Mouse (Mus musculus) midbrain, embryonic 16.5 days (tissue): ENCODE results near the gene Foxe3. TPM values are rescaled to one million over a fixed set of nuclear protein-coding genes. Genes with fewer than 3 reads are reported as not detected.
A peak's percentile ranks its signal among the peaks of the same experiment; 100 is the strongest.

Experiments used
- ATAC-seq: fragments of 200-750 bp; cut with Nextera tagmentation; 2 replicates; pipeline ENCODE4 v1.8.0; 2017; ENCODE audit warnings: moderate TSS enrichment
- H3K27ac ChIP-seq: fragments of 300-500 bp; sonication (generic); 2 replicates; pipeline ENCODE4 v1.5.1; 2014; ENCODE audit warnings: mild to moderate bottlenecking, low read length, mixed read lengths
- H3K27me3 ChIP-seq: fragments of 300-500 bp; sonication (generic); 2 replicates; pipeline ENCODE4 v1.6.1; 2014; ENCODE audit warnings: low read depth, low read length, mixed read lengths; ENCODE audit not compliant: control insufficient read depth, insufficient read depth
- H3K36me3 ChIP-seq: fragments of 300-500 bp; sonication (generic); 2 replicates; pipeline ENCODE4 v1.6.1; 2014; ENCODE audit warnings: mild to moderate bottlenecking, low read length, moderate library complexity, mixed read lengths; ENCODE audit not compliant: control insufficient read depth, insufficient read depth
- H3K4me1 ChIP-seq: fragments of 300-500 bp; sonication (generic); 2 replicates; pipeline ENCODE4 v1.6.1; 2014; ENCODE audit warnings: mild to moderate bottlenecking, low read length, mixed read lengths; ENCODE audit not compliant: control insufficient read depth, insufficient read depth
- H3K4me2 ChIP-seq: fragments of 300-500 bp; sonication (generic); 2 replicates; pipeline ENCODE4 v1.6.1; 2014; ENCODE audit warnings: mild to moderate bottlenecking, low read length, mixed read lengths
- H3K4me3 ChIP-seq: fragments of 300-500 bp; sonication (generic); 2 replicates; pipeline ENCODE4 v1.5.1; 2014; ENCODE audit warnings: low read depth, mild to moderate bottlenecking, low read length, moderate library complexity, mixed read lengths
- H3K9ac ChIP-seq: fragments of 300-500 bp; sonication (generic); 2 replicates; pipeline ENCODE4 v1.6.1; 2014; ENCODE audit warnings: low read depth, low read length, mixed read lengths
- H3K9me3 ChIP-seq: fragments of 300-500 bp; sonication (generic); replicated peaks from 2 replicates; pipeline ENCODE4 v1.6.1; 2014; ENCODE audit warnings: mild to moderate bottlenecking, low read length, mixed read lengths; ENCODE audit not compliant: control insufficient read depth, poor library complexity, severe bottlenecking
- WGBS: fragments of 180-500 bp; shearing (Covaris S2); extraction: QIAGEN DNeasy Blood & Tissue Kit; methylation state at CpG from one replicate; pipeline ENCODE4 v1.1.7; 2014; 5-methylcytosine and 5-hydroxymethylcytosine counted together
- polyA plus RNA-seq: library from polyadenylated mRNA; unstranded; fragments of >200 nt; fragmentation: Nextera tagmentation; extraction: Ambion mirVana; gene quantifications from 2 replicates; pipeline ENCODE4 v1.2.1, GENCODE M21; 2015

Gene Foxe3
- polyA plus RNA-seq, 1 experiment from 2014 or later, result not detected

DNA sequence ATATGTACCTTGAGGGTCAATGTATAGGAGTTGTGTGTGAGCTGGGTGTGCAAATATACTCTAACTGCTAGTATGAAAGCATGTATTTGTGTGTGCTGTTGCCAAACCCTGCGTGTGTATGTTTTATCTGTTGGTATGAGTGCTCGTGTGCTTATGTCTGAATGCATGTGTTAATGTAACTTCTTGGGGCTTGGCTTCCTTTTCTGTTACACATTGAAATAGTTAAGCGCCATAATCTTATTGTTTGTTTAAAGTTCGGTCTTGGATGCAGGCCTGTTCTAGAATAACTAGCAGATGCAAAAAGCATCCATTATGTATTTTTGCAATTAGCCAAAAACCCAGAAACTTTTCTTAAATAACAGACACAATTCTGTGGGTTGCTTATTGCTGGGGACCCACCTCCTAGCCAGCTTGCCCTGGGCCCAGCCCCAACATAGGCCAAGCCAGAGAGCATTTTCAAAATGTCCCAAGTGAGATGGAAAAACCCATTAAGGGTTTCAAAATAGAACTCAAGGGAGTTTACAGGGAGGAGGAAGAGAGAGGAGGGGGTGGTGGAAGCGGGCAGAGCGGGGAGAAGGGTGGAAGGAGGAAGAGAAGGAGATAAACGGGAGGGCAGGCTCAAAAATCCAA is 22.2 kb upstream of the Foxe3 start:
- Histone ChIP-seq H3K4me3 (no peak overlapping the region), H3K9me3 (no peaks in the 10 kb centered on the region), H3K4me1 (no peaks in the 10 kb centered on the region), H3K36me3 (no peaks in the 10 kb centered on the region), H3K4me2 (no peak overlapping the region), H3K27me3 (peaks cover 2% of the 10 kb centered on the region; the same call in 1 of the 2 replicates), H3K9ac (no peak overlapping the region), H3K27ac (no peak overlapping the region)
- ATAC-seq, result no peak
- WGBS, result 72% methylated on average over 7 of the region's 7 CpGs

DNA sequence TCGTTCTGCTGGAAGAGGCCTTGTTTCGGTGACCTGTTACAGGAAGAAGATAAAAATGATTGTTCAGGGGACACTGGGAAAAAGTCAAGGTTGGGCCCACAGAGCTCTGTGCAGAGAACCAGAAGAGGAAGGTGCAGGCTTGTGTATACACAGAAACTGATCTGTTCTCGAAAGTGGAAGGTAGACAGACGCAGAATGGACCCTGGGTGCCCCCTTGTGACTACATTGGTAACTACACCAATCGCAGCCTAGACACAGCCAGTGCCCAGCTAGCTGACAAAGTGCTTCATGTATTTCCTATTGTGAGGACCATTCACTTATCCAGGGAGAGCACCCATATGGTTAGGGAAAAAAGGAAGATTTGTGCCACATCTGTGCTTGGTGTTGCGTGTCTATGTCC is 21.6 kb upstream of the Foxe3 start:
- Histone ChIP-seq H3K4me1 (no peaks in the 10 kb centered on the region), H3K9me3 (no peaks in the 10 kb centered on the region), H3K4me3 (no peak overlapping the region), H3K4me2 (no peak overlapping the region), H3K36me3 (no peaks in the 10 kb centered on the region), H3K27ac (no peak overlapping the region), H3K27me3 (peaks cover 2% of the 10 kb centered on the region; the same call in 1 of the 2 replicates), H3K9ac (no peak overlapping the region)
- peak; percentile 92 for ATAC-seq
- 32% methylated on average over 6 of the region's 6 CpGs for WGBS

DNA sequence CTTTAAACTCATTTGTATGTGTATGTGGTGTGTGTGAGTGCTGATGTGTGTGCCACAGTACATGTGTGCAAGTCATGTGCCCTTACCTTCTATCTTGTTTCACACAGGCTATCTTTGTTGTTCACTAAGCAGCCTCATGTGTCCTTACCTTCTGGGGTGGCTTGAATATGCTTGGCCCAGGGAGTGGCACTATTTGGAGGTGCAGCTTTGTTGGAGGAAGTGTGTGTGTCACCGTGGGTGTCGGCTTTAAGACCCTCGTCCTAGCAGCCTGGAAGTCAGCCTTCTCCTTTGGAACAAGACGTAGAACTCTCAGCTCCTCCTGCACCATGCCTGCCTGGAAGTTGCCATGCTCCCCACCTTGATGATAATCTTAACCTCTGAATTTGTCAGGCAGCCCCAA is 20.6 kb upstream of the Foxe3 start:
- no peak overlapping the region for H3K27ac ChIP-seq
- no peak for ATAC-seq
- no peaks in the 10 kb centered on the region for H3K36me3 ChIP-seq
- 91% methylated on average over 4 of the region's 4 CpGs for WGBS
- no peaks in the 10 kb centered on the region for H3K9me3 ChIP-seq
- no peak overlapping the region for H3K4me3 ChIP-seq
- 0 out of 2 replicates have a peak, but pooled peaks cover 3% of the 10 kb centered on the region for H3K4me1 ChIP-seq
- H3K9ac ChIP-seq, result no peak overlapping the region
- H3K27me3 ChIP-seq, result peaks cover 2% of the 10 kb centered on the region; the same call in 1 of the 2 replicates
- H3K4me2 ChIP-seq, result no peak overlapping the region

DNA sequence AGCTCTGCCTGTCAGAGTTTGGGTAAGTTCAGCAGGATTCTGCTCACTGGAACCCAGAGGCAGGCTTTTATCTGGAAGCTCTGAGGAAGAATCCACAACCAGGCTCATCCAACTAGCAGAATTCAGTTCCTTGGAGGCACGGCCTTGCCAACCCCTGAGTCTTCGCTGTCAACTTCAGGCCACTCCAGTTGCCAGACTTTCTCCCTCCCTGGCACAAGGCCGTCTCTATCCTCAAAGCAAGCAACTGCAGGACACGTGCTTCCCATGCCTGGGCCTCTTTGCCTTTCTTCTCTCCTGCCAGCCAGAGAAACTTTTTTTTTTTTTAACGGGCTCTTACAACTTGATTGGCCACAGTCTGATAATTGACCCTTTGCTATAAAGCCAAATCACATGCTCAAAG is 19.2 kb upstream of the Foxe3 start:
- peaks cover 2% of the 10 kb centered on the region; the same call in 1 of the 2 replicates for H3K27me3 ChIP-seq
- H3K4me1 ChIP-seq, result 0 out of 2 replicates have a peak, but pooled peaks cover 3% of the 10 kb centered on the region
- no peak for ATAC-seq
- 34% methylated on average over 5 of the region's 5 CpGs for WGBS
- H3K27ac ChIP-seq, result no peak overlapping the region
- H3K4me2 ChIP-seq, result no peak overlapping the region
- H3K9me3 ChIP-seq, result no peaks in the 10 kb centered on the region
- H3K36me3 ChIP-seq, result no peaks in the 10 kb centered on the region
- no peak overlapping the region for H3K4me3 ChIP-seq
- no peak overlapping the region for H3K9ac ChIP-seq

DNA sequence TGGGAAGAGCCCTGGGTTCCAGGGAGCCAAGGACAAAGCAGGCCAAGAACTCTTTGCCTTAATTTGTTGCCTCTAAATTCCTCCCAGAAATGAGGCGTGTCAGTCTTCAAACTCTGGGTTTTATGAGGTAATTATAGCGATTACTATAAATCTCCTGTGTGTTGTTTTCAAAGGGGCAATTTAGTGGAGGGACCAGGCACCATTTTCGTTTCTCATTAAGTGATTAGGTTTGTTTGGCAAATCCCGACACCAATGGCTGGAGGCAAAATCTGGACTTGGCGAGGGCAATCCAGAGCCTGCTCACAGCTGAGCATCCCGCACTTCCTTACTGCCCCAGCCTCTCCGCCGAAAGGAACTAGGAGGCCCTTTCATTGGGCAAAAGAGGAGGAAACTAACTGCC is 16.8 kb upstream of the Foxe3 start:
- no peaks in the 10 kb centered on the region for H3K9me3 ChIP-seq

DNA sequence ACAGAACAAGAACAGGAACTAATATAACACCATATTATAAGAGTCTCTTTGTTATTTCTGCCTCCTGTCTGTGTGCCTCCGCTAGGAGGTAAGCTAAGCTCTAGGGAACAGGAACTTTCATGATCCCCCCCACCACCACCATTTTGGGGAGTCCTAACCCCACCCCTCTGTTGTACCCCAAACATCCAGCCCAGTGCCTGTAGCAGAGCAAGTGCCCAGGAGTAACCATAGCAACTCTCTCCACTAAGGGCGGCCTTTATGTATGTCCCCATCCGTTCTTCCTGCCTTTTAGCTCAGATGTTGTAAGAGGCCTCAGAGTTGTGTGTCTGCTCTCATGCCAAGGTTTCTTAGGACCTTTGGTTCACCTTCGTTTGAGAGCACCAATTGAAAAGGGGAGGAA is 16.3 kb upstream of the Foxe3 start:
- 0 out of 2 replicates have a peak, but pooled peaks cover 3% of the 10 kb centered on the region for H3K4me1 ChIP-seq
- H3K9ac ChIP-seq, result no peak overlapping the region
- H3K27me3 ChIP-seq, result peaks cover 2% of the 10 kb centered on the region; the same call in 1 of the 2 replicates
- no peak overlapping the region for H3K4me2 ChIP-seq
- no peak for ATAC-seq
- no peaks in the 10 kb centered on the region for H3K36me3 ChIP-seq
- 43% methylated on average over 4 of the region's 4 CpGs for WGBS
- no peak overlapping the region for H3K27ac ChIP-seq
- no peak overlapping the region for H3K4me3 ChIP-seq
- H3K9me3 ChIP-seq, result no peaks in the 10 kb centered on the region

More for the DNA sequence above, 16.8 kb upstream of the Foxe3 start:
- H3K27me3 ChIP-seq, result peaks cover 2% of the 10 kb centered on the region; the same call in 1 of the 2 replicates
- H3K4me3 ChIP-seq, result no peak overlapping the region
- ATAC-seq, result no peak
- H3K4me1 ChIP-seq, result 0 out of 2 replicates have a peak, but pooled peaks cover 3% of the 10 kb centered on the region
- H3K27ac ChIP-seq, result no peak overlapping the region
- no peak overlapping the region for H3K9ac ChIP-seq
- WGBS, result 50% methylated on average over 8 of the region's 8 CpGs
- no peak overlapping the region for H3K4me2 ChIP-seq
- no peaks in the 10 kb centered on the region for H3K36me3 ChIP-seq

DNA sequence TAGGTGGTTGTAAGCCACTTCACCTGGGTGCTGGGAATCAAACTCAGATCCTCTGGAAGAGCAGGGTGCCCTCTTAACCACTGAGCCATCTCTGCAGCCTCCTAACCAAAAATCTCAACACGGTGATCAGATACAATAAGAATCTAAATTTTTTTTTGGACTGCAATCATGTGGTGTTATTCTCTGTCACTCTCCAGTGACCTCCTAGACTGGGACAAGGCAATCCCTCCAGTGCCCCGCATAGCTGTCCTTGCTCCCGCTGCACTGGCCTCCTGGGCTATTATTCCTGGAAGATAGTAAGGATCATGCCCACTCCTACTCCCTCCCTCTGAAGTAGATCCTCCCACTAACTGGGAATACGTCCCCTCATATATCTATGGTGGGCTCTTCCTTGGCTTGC is 15.5 kb upstream of the Foxe3 start:
- ATAC-seq, result no peak
- peaks cover 2% of the 10 kb centered on the region; the same call in 1 of the 2 replicates for H3K27me3 ChIP-seq
- no peak overlapping the region for H3K9ac ChIP-seq
- H3K4me1 ChIP-seq, result 0 out of 2 replicates have a peak, but pooled peaks cover 3% of the 10 kb centered on the region
- WGBS, result 83% methylated on average over 4 of the region's 4 CpGs
- H3K36me3 ChIP-seq, result no peaks in the 10 kb centered on the region
- no peak overlapping the region for H3K4me3 ChIP-seq
- no peaks in the 10 kb centered on the region for H3K9me3 ChIP-seq
- no peak overlapping the region for H3K27ac ChIP-seq
- no peak overlapping the region for H3K4me2 ChIP-seq

DNA sequence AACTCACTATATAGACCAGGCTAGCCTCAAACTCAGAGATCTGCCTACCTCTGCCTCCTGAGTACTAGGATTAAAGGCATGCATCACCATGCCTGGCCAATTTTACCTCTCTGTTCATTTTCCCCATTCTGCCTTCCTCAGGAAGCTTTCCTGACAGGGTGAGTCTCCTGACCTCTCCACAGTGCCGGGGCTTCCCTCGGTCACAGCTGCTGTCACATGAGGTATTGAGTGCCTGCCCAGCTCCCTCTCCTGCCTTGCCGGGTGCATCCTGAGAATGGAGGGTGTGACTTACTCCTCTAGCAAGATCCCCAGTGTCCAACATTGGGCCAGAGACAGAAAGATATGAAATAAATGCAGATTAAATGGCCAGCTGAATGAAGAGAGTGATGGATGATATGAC is 12.4 kb upstream of the Foxe3 start:
- no peaks in the 10 kb centered on the region for H3K27me3 ChIP-seq
- WGBS, result 69% methylated on average over 3 of the region's 3 CpGs
- no peak for ATAC-seq

DNA sequence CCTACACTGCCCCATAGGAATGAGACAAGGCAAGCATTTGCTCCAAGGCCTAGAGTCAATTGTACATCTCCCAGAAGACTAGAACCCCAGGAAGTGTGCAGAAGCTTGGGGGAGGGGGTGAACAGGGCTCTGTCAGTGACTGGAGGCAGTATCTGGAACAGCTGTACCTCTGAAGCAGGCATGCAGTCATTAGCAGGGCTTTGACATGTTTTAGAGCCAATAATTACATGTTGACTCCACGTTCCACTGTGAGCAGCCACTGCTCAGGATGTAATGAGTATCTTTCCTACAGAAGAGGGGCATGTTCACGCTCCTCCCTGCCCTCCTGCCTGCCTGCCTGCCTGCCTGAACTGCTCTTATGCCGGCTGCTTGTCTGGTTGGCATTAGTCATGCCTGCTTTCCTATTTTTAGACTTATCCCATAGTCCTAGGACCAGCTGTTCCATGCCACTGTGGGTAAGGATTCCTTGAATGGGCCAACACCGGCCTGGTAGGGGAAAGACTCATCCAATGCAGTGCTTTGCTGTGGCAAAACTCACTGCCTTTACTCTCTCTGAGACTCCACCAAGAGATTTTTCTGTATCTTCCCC is 11.7 kb upstream of the Foxe3 start:
- no peak for ATAC-seq
- Histone ChIP-seq H3K4me1 (0 out of 2 replicates have a peak, but pooled peaks cover 3% of the 10 kb centered on the region), H3K4me2 (no peak overlapping the region), H3K9ac (no peak overlapping the region), H3K9me3 (no peaks in the 10 kb centered on the region), H3K27ac (no peak overlapping the region), H3K36me3 (no peaks in the 10 kb centered on the region), H3K27me3 (no peaks in the 10 kb centered on the region), H3K4me3 (no peak overlapping the region)
- 52% methylated on average over 4 of the region's 4 CpGs for WGBS

More for the DNA sequence above, 12.4 kb upstream of the Foxe3 start:
- H3K36me3 ChIP-seq, result no peaks in the 10 kb centered on the region
- H3K4me2 ChIP-seq, result no peak overlapping the region
- no peaks in the 10 kb centered on the region for H3K9me3 ChIP-seq
- H3K9ac ChIP-seq, result no peak overlapping the region
- H3K27ac ChIP-seq, result no peak overlapping the region
- H3K4me1 ChIP-seq, result 0 out of 2 replicates have a peak, but pooled peaks cover 3% of the 10 kb centered on the region
- no peak overlapping the region for H3K4me3 ChIP-seq
